Mouse (Mus musculus): ENCODE measurements at regions not wholly inside any gene's neighbourhood (a gene's known extent, or its start where the extent isn't known, plus 50 kb on each side); places are given as distances from the start of the nearest gene placed in this dataset.

DNA sequence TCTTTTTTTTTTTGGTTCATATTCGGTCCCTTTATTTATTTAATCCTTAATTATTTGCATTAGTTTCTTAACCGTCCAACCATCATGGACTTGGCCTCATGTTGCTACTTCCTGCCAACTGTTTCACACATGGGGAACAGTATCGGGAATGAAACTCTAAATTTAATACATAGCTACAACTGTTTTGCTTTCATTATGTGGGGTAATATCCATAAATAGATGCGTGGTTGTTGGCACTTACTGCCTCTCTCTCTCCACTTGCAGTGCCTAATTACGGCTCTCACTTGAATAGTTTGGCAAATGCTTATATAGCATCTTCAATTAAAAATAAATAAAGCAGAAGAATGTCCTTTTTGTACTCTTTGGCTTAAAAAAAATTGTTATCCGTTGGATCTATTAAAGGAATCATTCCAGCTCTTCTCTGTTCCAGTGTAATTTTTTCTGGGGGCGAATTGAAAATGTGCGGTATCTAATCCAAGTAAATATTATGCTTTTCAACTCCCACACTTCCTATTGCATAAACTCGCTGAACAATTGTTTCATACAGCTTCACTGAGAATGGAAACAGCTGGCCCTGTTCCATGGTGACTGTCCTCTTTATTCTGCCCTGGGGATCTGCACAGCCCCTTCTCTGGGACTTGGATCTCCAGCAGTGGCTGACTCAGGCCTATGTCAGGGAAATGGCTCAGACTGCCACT lies 534.4 kb upstream of the Adamts16 start:
- Histone ChIP-seq H3K27ac (ENCODE audit: insufficient read depth, low read depth, low read length) (no peak overlapping the region), H3K27me3 (replicated peaks; ENCODE audit: control insufficient read depth, insufficient read depth, low read length) (no peaks in the 10 kb centered on the region), H3K36me3 (ENCODE audit: control insufficient read depth, insufficient read depth, low read length) (no peaks in the 10 kb centered on the region), H3K4me1 (ENCODE audit: control insufficient read depth, insufficient read depth, low read length) (no peaks in the 10 kb centered on the region), H3K4me3 (ENCODE audit: insufficient read depth, low read depth, low read length) (no peak overlapping the region)
- 50% methylated on average over 9 of the region's 9 CpGs for WGBS
- TF ChIP-seq POLR2A (IDR thresholded peaks at IDR 0.05; ENCODE audit: low read depth, low read length) (no peak), CTCF (conservative IDR thresholded peaks at IDR 0.05; ENCODE audit: insufficient read depth, insufficient read length, low read depth, low read length) (no peak)
- DNase-seq, result peak; percentile 5

DNA sequence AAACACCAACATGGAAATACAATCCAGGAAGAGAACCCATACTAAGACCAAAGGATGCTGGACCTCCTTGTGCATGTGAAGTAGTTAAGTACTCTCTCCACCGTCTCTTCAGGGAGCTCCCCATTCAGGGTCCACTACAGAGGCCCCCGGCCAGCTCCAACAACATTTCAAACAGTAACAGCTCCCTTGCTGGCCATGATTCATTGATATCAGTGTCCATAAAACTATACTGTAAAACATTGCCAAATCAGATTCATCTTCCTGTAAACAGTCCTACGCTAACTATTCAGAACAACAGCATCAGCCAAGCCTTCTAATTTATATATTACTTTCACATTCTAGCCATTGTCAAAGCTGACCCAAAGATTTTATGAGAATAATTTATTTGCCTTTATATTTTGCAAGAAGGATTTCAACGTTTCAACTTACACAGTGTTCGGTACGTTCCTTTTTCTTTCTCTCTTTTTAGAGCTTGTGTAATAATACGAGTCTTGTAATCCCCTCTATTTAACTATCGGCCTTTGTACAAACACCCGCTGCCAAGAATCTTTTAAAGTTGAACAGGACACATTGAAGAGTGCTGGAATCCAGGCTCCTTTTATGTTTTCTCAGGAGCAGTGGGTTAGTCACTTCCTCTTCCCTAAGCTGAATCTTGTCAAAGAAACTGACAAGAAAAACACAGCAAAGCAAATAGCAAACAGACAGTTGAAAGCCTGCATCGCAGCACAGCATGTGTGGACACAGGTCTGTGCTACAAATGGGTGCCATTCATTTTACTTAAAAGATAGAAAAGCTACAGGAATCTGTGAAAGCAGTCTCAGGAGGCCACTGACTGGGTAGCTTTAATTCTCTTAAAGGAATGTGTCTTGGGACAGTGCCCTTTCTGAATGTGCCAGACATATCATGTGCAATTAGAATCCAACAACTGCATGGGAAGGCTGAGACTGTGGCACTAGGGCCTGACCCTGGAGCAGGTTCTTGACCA lies 531.4 kb upstream of the Adamts16 start:
- 52% methylated on average over 10 of the region's 10 CpGs for WGBS
- no peaks in the 10 kb centered on the region for H3K4me1 ChIP-seq (ENCODE audit: control insufficient read depth, insufficient read depth, low read length)
- H3K27ac ChIP-seq (ENCODE audit: insufficient read depth, low read depth, low read length), result no peak overlapping the region
- peak; percentile 2 for DNase-seq
- no peaks in the 10 kb centered on the region for H3K27me3 ChIP-seq (replicated peaks; ENCODE audit: control insufficient read depth, insufficient read depth, low read length)
- TF ChIP-seq CTCF (conservative IDR thresholded peaks at IDR 0.05; ENCODE audit: insufficient read depth, insufficient read length, low read depth, low read length) (no peak), POLR2A (IDR thresholded peaks at IDR 0.05; ENCODE audit: low read depth, low read length) (no peak)
- no peaks in the 10 kb centered on the region for H3K36me3 ChIP-seq (ENCODE audit: control insufficient read depth, insufficient read depth, low read length)
- no peak overlapping the region for H3K4me3 ChIP-seq (ENCODE audit: insufficient read depth, low read depth, low read length)

DNA sequence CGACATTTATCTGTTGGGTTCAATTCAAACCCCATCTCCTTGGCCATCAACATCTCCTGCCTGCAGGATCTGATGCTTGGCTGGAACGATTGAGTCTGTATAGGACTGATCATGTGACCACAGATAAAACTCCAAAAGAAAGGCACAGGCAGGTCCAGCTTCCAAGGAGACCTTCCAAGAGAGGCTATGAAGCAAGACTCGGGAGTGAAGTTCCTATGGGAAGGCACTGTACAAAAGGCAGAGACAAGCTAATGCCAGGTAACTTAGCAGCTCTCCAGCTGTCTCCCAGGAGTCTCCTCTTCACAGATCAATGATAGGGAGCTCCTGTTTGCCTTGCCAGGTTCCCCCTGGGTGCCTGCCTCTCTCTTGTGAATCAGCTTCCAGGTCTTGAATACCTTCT lies 528.2 kb upstream of the Adamts16 start:
- no peak for TF ChIP-seq CTCF (conservative IDR thresholded peaks at IDR 0.05; ENCODE audit: insufficient read depth, insufficient read length, low read depth, low read length)
- TF ChIP-seq POLR2A (IDR thresholded peaks at IDR 0.05; ENCODE audit: low read depth, low read length), result no peak
- Histone ChIP-seq H3K36me3 (ENCODE audit: control insufficient read depth, insufficient read depth, low read length) (no peaks in the 10 kb centered on the region), H3K4me3 (ENCODE audit: insufficient read depth, low read depth, low read length) (no peak overlapping the region), H3K4me1 (ENCODE audit: control insufficient read depth, insufficient read depth, low read length) (no peaks in the 10 kb centered on the region), H3K27ac (ENCODE audit: insufficient read depth, low read depth, low read length) (no peak overlapping the region), H3K27me3 (replicated peaks; ENCODE audit: control insufficient read depth, insufficient read depth, low read length) (no peaks in the 10 kb centered on the region)
- no peak for DNase-seq
- WGBS, result 75% methylated on average over 3 of the region's 3 CpGs

DNA sequence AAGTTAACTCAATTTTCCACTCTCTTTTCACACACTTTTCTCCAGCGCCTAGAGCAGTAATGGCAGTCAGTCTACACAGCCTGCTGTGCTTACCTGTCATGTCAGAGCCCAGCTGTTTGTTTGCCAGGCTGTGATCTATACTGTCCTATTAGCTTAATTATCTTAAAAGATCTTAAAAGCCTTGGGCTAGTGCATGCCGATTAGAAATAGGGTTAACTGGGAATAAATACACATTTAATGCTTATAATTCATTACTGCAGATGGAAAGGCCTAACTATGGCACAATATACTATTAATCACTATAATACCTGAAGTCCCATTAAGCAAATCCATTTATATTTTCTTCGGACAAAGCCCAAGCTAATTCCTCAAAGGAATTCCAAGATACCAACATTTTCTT lies 523.6 kb upstream of the Adamts16 start:
- WGBS, result 81% methylated on average over 3 of the region's 3 CpGs
- 0 out of 2 replicates have a peak, but pooled peaks cover 2% of the 10 kb centered on the region for H3K4me1 ChIP-seq (ENCODE audit: control insufficient read depth, insufficient read depth, low read length)
- no peak overlapping the region for H3K4me3 ChIP-seq (ENCODE audit: insufficient read depth, low read depth, low read length)
- no peak for DNase-seq
- H3K36me3 ChIP-seq (ENCODE audit: control insufficient read depth, insufficient read depth, low read length), result no peaks in the 10 kb centered on the region
- TF ChIP-seq CTCF (conservative IDR thresholded peaks at IDR 0.05; ENCODE audit: insufficient read depth, insufficient read length, low read depth, low read length) (no peak), POLR2A (IDR thresholded peaks at IDR 0.05; ENCODE audit: low read depth, low read length) (no peak)
- H3K27ac ChIP-seq (ENCODE audit: insufficient read depth, low read depth, low read length), result no peak overlapping the region
- H3K27me3 ChIP-seq (replicated peaks; ENCODE audit: control insufficient read depth, insufficient read depth, low read length), result no peaks in the 10 kb centered on the region

DNA sequence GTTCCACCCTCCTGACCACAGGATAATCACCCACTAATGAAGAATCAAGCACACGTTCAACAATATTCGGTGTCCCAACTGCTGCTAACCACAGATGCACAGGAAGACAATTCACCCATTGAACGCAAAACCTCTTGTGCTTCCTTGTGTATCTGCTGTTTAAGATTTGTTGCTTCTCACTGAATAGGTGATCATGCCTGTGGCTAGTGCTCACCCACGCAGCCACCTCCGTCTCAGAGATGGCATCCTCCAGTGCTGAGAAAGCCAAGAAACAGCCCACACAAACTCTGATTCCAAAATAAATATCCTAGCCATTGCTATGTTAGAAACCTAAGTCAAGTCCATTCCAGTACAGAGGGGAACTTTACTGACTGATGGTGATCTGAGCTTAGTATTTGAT lies 520.7 kb upstream of the Adamts16 start:
- TF ChIP-seq POLR2A (IDR thresholded peaks at IDR 0.05; ENCODE audit: low read depth, low read length), result no peak
- Histone ChIP-seq H3K27me3 (replicated peaks; ENCODE audit: control insufficient read depth, insufficient read depth, low read length) (no peaks in the 10 kb centered on the region), H3K36me3 (ENCODE audit: control insufficient read depth, insufficient read depth, low read length) (no peaks in the 10 kb centered on the region), H3K4me1 (ENCODE audit: control insufficient read depth, insufficient read depth, low read length) (0 out of 2 replicates have a peak, but pooled peaks cover 2% of the 10 kb centered on the region), H3K4me3 (ENCODE audit: insufficient read depth, low read depth, low read length) (no peak overlapping the region), H3K27ac (ENCODE audit: insufficient read depth, low read depth, low read length) (no peak overlapping the region)
- DNase-seq, result no peak
- WGBS, result 47% methylated on average over 5 of the region's 5 CpGs

DNA sequence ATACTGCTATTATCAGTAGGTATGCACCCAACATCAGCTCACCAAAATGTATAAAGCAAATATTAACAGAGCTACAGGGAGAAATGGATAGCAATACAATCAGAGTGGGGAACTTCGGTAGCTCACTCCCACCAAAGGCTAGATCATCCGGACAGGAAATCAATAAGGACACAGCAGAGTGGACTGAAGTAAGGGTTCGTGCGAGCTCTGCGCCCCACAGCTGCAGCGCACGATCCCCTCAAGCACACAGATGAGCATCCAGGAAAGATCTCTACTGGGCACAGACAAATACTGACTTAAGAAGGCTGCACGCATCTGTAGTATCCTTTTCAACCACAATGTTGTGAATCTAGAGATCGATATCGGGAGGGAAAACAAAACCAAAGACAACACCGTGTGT lies 517.5 kb upstream of the Adamts16 start:
- TF ChIP-seq POLR2A (IDR thresholded peaks at IDR 0.05; ENCODE audit: low read depth, low read length) (no peak), CTCF (conservative IDR thresholded peaks at IDR 0.05; ENCODE audit: insufficient read depth, insufficient read length, low read depth, low read length) (no peak)
- Histone ChIP-seq H3K27me3 (replicated peaks; ENCODE audit: control insufficient read depth, insufficient read depth, low read length) (no peaks in the 10 kb centered on the region), H3K36me3 (ENCODE audit: control insufficient read depth, insufficient read depth, low read length) (no peaks in the 10 kb centered on the region), H3K4me1 (ENCODE audit: control insufficient read depth, insufficient read depth, low read length) (0 out of 2 replicates have a peak, but pooled peaks cover 2% of the 10 kb centered on the region), H3K4me3 (ENCODE audit: insufficient read depth, low read depth, low read length) (0 out of 2 replicates have a peak overlapping the region, but pooled peaks have one; percentile 5), H3K27ac (ENCODE audit: insufficient read depth, low read depth, low read length) (no peak overlapping the region)
- DNase-seq, result no peak
- 60% methylated on average over 11 of the region's 11 CpGs for WGBS

DNA sequence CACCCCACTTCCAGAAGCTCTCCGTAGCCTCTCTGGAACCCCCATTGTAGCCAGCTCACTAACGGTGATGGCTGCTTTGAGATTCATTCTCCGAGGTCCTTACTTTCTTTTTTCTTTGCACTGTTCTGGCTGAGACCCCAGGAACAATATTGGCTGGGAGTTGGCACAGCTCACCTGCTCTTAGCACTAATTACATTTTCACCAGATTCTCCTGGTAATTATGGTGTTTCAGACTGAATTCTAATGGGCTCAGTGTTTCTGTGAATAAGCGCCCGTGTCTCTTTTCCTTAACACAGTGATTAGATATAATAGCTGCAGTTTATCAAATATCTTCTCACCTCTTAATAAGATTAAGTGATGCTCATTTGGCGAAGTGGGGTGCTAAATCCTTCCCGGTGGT lies 509.2 kb upstream of the Adamts16 start:
- no peaks in the 10 kb centered on the region for H3K36me3 ChIP-seq (ENCODE audit: control insufficient read depth, insufficient read depth, low read length)
- no peaks in the 10 kb centered on the region for H3K27me3 ChIP-seq (replicated peaks; ENCODE audit: control insufficient read depth, insufficient read depth, low read length)
- no peak for TF ChIP-seq CTCF (conservative IDR thresholded peaks at IDR 0.05; ENCODE audit: insufficient read depth, insufficient read length, low read depth, low read length)
- TF ChIP-seq POLR2A (IDR thresholded peaks at IDR 0.05; ENCODE audit: low read depth, low read length), result no peak
- no peak for DNase-seq
- H3K4me1 ChIP-seq (ENCODE audit: control insufficient read depth, insufficient read depth, low read length), result no peaks in the 10 kb centered on the region
- no peak overlapping the region for H3K27ac ChIP-seq (ENCODE audit: insufficient read depth, low read depth, low read length)
- no peak overlapping the region for H3K4me3 ChIP-seq (ENCODE audit: insufficient read depth, low read depth, low read length)
- WGBS, result 90% methylated on average over 7 of the region's 7 CpGs
